Mouse (Mus musculus) CH12.LX (cell line): ENCODE results near the gene Astn2. TPM values are rescaled to one million over a fixed set of nuclear protein-coding genes. Genes with fewer than 3 reads are reported as not detected.

Experiments used
- KAT2A ChIP-seq: IDR thresholded peaks from 2 replicates; pipeline ENCODE4 v1.6.1; 2012; ENCODE audit warnings: low read length, improper control_type of control experiment, inconsistent platforms; ENCODE audit not compliant: insufficient replicate concordance
- MAX ChIP-seq: IDR thresholded peaks from 2 replicates; pipeline ENCODE4 v1.6.1; 2011; ENCODE audit warnings: low read length, improper control_type of control experiment
- polyA plus RNA-seq: library from polyadenylated mRNA; unstranded; fragments of >175 nt; gene quantifications from 2 replicates; pipeline ENCODE4 v1.2.1, GENCODE M21; 2012; ENCODE audit warnings: low read depth; ENCODE audit not compliant: insufficient read length
- total RNA-seq, 2 experiments: library from RNA; depleted of rRNA; stranded (reverse); fragments of 300-350 nt in 1 of 2; fragments of >200 nt in 1 of 2; gene quantifications; 2 replicates each; pipeline ENCODE4 v1.2.3; 2012 to 2014

Gene Astn2
- total and polyA plus RNA-seq, 3 experiments: not detected

- TF ChIP-seq KAT2A (no peak), MAX (no peak)
Measured at GRCm38 (mm10) chr4:65333718-65334117, 1070.7 kb downstream of the Astn2 start (continued).
